Mouse (Mus musculus) spleen, adult 2 months (tissue): ENCODE data around the gene Cdh4.

Experiments used
- CTCF ChIP-seq: fragments of 200-500 bp; IDR thresholded peaks from 2 replicates; pipeline ENCODE4 v1.5.1; 2011; ENCODE audit warnings: mild to moderate bottlenecking, inconsistent platforms; ENCODE audit not compliant: insufficient read depth, insufficient read length, insufficient replicate concordance; ENCODE audit errors: extremely low read depth
- POLR2A ChIP-seq: fragments of 200-500 bp; IDR thresholded peaks from 2 replicates; pipeline ENCODE4 v1.6.1; 2011; ENCODE audit warnings: low read depth, low read length, inconsistent platforms

DNA sequence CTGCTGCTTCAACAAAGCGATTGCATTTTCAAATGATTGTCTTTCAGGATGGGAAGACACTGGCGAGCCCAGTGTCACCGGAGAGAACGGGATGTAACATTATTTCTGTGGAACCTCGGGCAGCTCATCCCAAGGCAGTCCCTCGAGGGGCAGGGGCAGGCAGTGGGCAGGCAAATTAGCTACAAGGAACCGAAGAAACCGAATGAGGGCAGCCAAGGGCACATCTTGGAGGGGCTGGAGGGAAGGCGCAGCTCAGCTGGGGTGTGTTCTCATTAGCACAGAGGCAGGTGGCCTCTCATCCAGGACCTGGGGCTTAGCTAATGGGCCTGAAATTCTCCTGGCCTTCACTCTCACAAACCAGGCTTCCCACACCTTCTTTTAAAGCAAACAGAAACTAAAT, 407.5 kb downstream of the Cdh4 start:
- TF ChIP-seq CTCF (no peak), POLR2A (no peak)
